Mouse (Mus musculus): ENCODE data around the gene Tacc2.

DNA sequence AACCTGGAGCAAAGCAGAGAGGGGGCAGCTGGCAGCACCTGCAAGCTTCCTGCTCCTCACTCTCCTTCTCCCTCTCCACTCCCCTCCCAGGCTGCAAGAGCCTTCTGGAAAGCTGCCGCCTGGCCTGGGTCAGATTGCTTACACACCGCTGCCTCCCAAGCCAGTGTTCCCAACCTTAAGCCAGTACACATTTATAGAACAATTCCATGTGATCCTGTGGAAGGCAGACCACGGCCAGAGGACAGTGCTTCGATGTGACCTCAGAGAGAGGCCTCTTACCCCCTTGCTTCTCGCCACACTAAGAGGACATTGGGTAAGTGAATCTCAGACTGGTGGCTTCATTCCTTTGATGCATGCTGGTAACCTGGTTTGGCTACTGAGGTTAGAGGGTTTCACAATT, 24.5 kb upstream of the Tacc2 start:
- TF ChIP-seq CTCF (IDR thresholded peaks at IDR 0.05) (no peak), EP300 (IDR thresholded peaks at IDR 0.05) (no peak)
